Mouse (Mus musculus) MEL (cell line): ENCODE results near the gene Upb1. TPM values are rescaled to one million over a fixed set of nuclear protein-coding genes. Genes with fewer than 3 reads are reported as not detected.

Source experiments
- DNase-seq: peaks from one replicate; pipeline ENCODE4 v3.0.0; 2011; ENCODE audit warnings: low read depth, low spot score
- H3K27ac ChIP-seq: 2 replicates; pipeline ENCODE4 v1.5.1; 2012; ENCODE audit warnings: low read depth, mild to moderate bottlenecking, control low read depth, low read length, moderate library complexity; ENCODE audit not compliant: control insufficient read depth
- H3K27me3 ChIP-seq, 2 experiments: fragments of 150-350 bp in 1 of 2; sonication (generic) in 1 of 2; 2 replicates each; pipeline ENCODE4 v1.6.1; 2012; ENCODE audit warnings: low read length in 2 of 2, mild to moderate bottlenecking in 2 of 2, improper control_type of control experiment in 1 of 2, moderate library complexity in 1 of 2; ENCODE audit not compliant: insufficient read depth in 2 of 2, control insufficient read depth in 1 of 2
- H3K36me3 ChIP-seq, 2 experiments: 2 replicates each; pipeline ENCODE4 v1.6.1; 2012 to 2014; ENCODE audit warnings: low read length in 2 of 2, improper control_type of control experiment in 1 of 2, inconsistent platforms in 1 of 2, mild to moderate bottlenecking in 1 of 2; ENCODE audit not compliant: insufficient read depth in 2 of 2, control insufficient read depth in 1 of 2
- H3K4me1 ChIP-seq, 2 experiments: fragments of 150-350 bp in 1 of 2; sonication (generic) in 1 of 2; 2 replicates each; pipeline ENCODE4 v1.6.1; 2012; ENCODE audit warnings: low read length in 2 of 2, improper control_type of control experiment in 1 of 2, mild to moderate bottlenecking in 1 of 2; ENCODE audit not compliant: insufficient read depth in 2 of 2, control insufficient read depth in 1 of 2
- H3K4me3 ChIP-seq, 2 experiments: fragments of 150-350 bp in 1 of 2; sonication (generic) in 1 of 2; 2 replicates each; pipeline ENCODE4 v1.5.1; 2012; ENCODE audit warnings: low read depth in 2 of 2, low read length in 2 of 2, mild to moderate bottlenecking in 2 of 2, moderate library complexity in 2 of 2, control low read depth in 1 of 2, improper control_type of control experiment in 1 of 2; ENCODE audit not compliant: control insufficient read depth in 1 of 2, insufficient read depth in 1 of 2
- H3K79me2 ChIP-seq: 2 replicates; pipeline ENCODE4 v1.6.1; 2012; ENCODE audit warnings: mild to moderate bottlenecking, low read length, moderate library complexity; ENCODE audit not compliant: control insufficient read depth, poor library complexity, insufficient read depth
- H3K9ac ChIP-seq: 2 replicates; pipeline ENCODE4 v1.6.1; 2012; ENCODE audit warnings: low read depth, mild to moderate bottlenecking, control low read depth, low read length, moderate library complexity; ENCODE audit not compliant: control insufficient read depth, poor library complexity, severe bottlenecking
- H3K9me3 ChIP-seq: fragments of 150-350 bp; sonication (generic); replicated peaks from 2 replicates; pipeline ENCODE4 v1.6.1; 2012; ENCODE audit warnings: mild to moderate bottlenecking, low read length, improper control_type of control experiment, moderate library complexity; ENCODE audit not compliant: insufficient read depth
- CHD2 ChIP-seq: IDR thresholded peaks from 2 replicates; pipeline ENCODE4 v1.6.1; 2011; ENCODE audit warnings: low read length, improper control_type of control experiment
- EP300 ChIP-seq, 2 experiments: IDR thresholded peaks; 2 replicates each; pipeline ENCODE4 v1.6.1; 2011; ENCODE audit warnings: improper control_type of control experiment in 2 of 2, low read length in 2 of 2, low read depth in 1 of 2, mild to moderate bottlenecking in 1 of 2
- ETS1 ChIP-seq: IDR thresholded peaks from 2 replicates; pipeline ENCODE4 v1.6.1; 2012; ENCODE audit warnings: low read depth, mild to moderate bottlenecking, inconsistent platforms, low read length, improper control_type of control experiment, moderate library complexity
- GATA1 ChIP-seq: IDR thresholded peaks from 2 replicates; pipeline ENCODE4 v1.6.1; 2011; ENCODE audit warnings: low read depth, low read length, improper control_type of control experiment
- JUND ChIP-seq: IDR thresholded peaks from 2 replicates; pipeline ENCODE4 v1.6.1; 2011; ENCODE audit warnings: low read depth, mild to moderate bottlenecking, improper control_type of control experiment, low read length
- MAFK ChIP-seq: IDR thresholded peaks from 2 replicates; pipeline ENCODE4 v1.6.1; 2011; ENCODE audit warnings: low read depth, mild to moderate bottlenecking, low read length, improper control_type of control experiment, borderline replicate concordance
- MAX ChIP-seq: IDR thresholded peaks from 2 replicates; pipeline ENCODE4 v1.6.1; 2011; ENCODE audit warnings: low read length, improper control_type of control experiment
- MAZ ChIP-seq: IDR thresholded peaks from 2 replicates; pipeline ENCODE4 v1.6.1; 2012; ENCODE audit warnings: low read depth, mild to moderate bottlenecking, inconsistent platforms, low read length, improper control_type of control experiment
- MXI1 ChIP-seq: IDR thresholded peaks from 2 replicates; pipeline ENCODE4 v1.6.1; 2011; ENCODE audit warnings: mild to moderate bottlenecking, low read depth, low read length, improper control_type of control experiment
- MYC ChIP-seq: IDR thresholded peaks from 2 replicates; pipeline ENCODE4 v1.6.1; 2011; ENCODE audit warnings: low read depth, mild to moderate bottlenecking, low read length, improper control_type of control experiment, moderate library complexity
- NELFE ChIP-seq: IDR thresholded peaks from 2 replicates; pipeline ENCODE4 v1.6.1; 2011; ENCODE audit warnings: low read depth, low read length, improper control_type of control experiment
- POLR2A ChIP-seq, 2 experiments: IDR thresholded peaks; 2 replicates each; pipeline ENCODE4 v1.6.1; 2011 to 2012; ENCODE audit warnings: low read length in 2 of 2, mild to moderate bottlenecking in 2 of 2, control low read depth in 1 of 2, improper control_type of control experiment in 1 of 2, low read depth in 1 of 2, moderate library complexity in 1 of 2; ENCODE audit not compliant: control insufficient read depth in 1 of 2, insufficient read depth in 1 of 2, poor library complexity in 1 of 2
- POLR2AphosphoS2 ChIP-seq: IDR thresholded peaks from 2 replicates; pipeline ENCODE4 v1.6.1; 2011; ENCODE audit warnings: low read length, improper control_type of control experiment
- RCOR1 ChIP-seq: IDR thresholded peaks from 2 replicates; pipeline ENCODE4 v1.6.1; 2012; ENCODE audit warnings: low read depth, mild to moderate bottlenecking, inconsistent platforms, low read length, improper control_type of control experiment
- SIN3A ChIP-seq: IDR thresholded peaks from 2 replicates; pipeline ENCODE4 v1.6.1; 2012; ENCODE audit warnings: low read length, improper control_type of control experiment, inconsistent platforms
- TAL1 ChIP-seq: IDR thresholded peaks from 2 replicates; pipeline ENCODE4 v1.6.1; 2012; ENCODE audit warnings: mild to moderate bottlenecking, inconsistent platforms, low read length, moderate library complexity, mixed read lengths
- TBP ChIP-seq: IDR thresholded peaks from 2 replicates; pipeline ENCODE4 v1.8.0; 2011; ENCODE audit warnings: low read depth, low read length, improper control_type of control experiment
- TCF12 ChIP-seq: IDR thresholded peaks from 2 replicates; pipeline ENCODE4 v1.6.1; 2014; ENCODE audit warnings: low read depth, mild to moderate bottlenecking, inconsistent platforms, low read length, improper control_type of control experiment, moderate library complexity
- ZC3H11A ChIP-seq: IDR thresholded peaks from 2 replicates; pipeline ENCODE4 v1.6.1; 2012; ENCODE audit warnings: low read depth, mild to moderate bottlenecking, inconsistent platforms, low read length, improper control_type of control experiment
- ZKSCAN1 ChIP-seq: IDR thresholded peaks from 2 replicates; pipeline ENCODE4 v1.6.1; 2012; ENCODE audit warnings: low read depth, mild to moderate bottlenecking, inconsistent platforms, low read length, improper control_type of control experiment, moderate library complexity
- polyA plus RNA-seq, 2 experiments: library from polyadenylated mRNA; stranded (reverse) in 1 of 2; unstranded in 1 of 2; fragments of >175 nt in 1 of 2; fragments of >200 nt in 1 of 2; gene quantifications; 2 replicates each; pipeline versions ENCODE4 v1.2.1 to v1.2.4; 2012; ENCODE audit warnings: low replicate concordance in 2 of 2, low read depth in 1 of 2; ENCODE audit not compliant: insufficient read length in 2 of 2, insufficient read depth in 1 of 2, missing spikeins in 1 of 2
- total RNA-seq: library from RNA; depleted of rRNA; stranded (reverse); fragments of 300-350 nt; gene quantifications from 2 replicates; pipeline ENCODE4 v1.2.3, GENCODE M21; 2012; rRNA removed

Upb1 gene
- total and polyA plus RNA-seq, 3 experiments = 0.03 TPM; not detected in 2

- H3K79me2 ChIP-seq = no peaks in the 10 kb centered on the region
- TF ChIP-seq MXI1 (peak; percentile 31; the same call in 1 of the 2 replicates), RCOR1 (peak; percentile 67; the same call in 1 of the 2 replicates), SIN3A (peak; percentile 37; the same call in 1 of the 2 replicates), GATA1 (peak; percentile 66), ETS1 (0 out of 2 replicates have a peak, but pooled peaks have one; percentile 34), TCF12 (peak; percentile 30; the same call in 1 of the 2 replicates), NELFE (0 out of 2 replicates have a peak, but pooled peaks have one; percentile 15), MYC (no peak), MAZ (no peak), MAX (0 out of 2 replicates have a peak, but pooled peaks have one; percentile 24), EP300 (IDR thresholded peaks at IDR 0.05; ENCODE audit: low read depth in 1 of 2, low read length in 2 of 2) (peak; percentile 58 to 60; a peak in 3 of 4 replicates), ZKSCAN1 (no peak)
- H3K9me3 ChIP-seq = no peaks in the 10 kb centered on the region
- peak; percentile 66 for DNase-seq
- no peak overlapping the region for H3K9ac ChIP-seq
- no peak overlapping the region for H3K4me3 ChIP-seq
- peaks cover 0 to 11% of the 10 kb centered on the region in 2 experiments; a peak in 2 of 4 replicates for H3K36me3 ChIP-seq
- H3K27me3 ChIP-seq = no peaks in the 10 kb centered on the region
- peaks cover 2 to 7% of the 10 kb centered on the region in 2 experiments for H3K4me1 ChIP-seq
- H3K27ac ChIP-seq = no peak overlapping the region
Observed at GRCm38 (mm10) chr10:75489522-75489921, 88.6 kb downstream of the Upb1 start.

GRCm38 (mm10) chr10:75490731-75491130 lies 89.8 kb downstream of the Upb1 start:
- peak; percentile 20 for DNase-seq
- Histone ChIP-seq H3K27me3 (no peaks in the 10 kb centered on the region), H3K36me3 (peaks cover 0 to 11% of the 10 kb centered on the region in 2 experiments; a peak in 2 of 4 replicates), H3K9me3 (no peaks in the 10 kb centered on the region), H3K79me2 (no peaks in the 10 kb centered on the region), H3K4me3 (no peak overlapping the region), H3K4me1 (peaks cover 2 to 7% of the 10 kb centered on the region in 2 experiments), H3K27ac (no peak overlapping the region), H3K9ac (no peak overlapping the region)
- TF ChIP-seq JUND (no peak), MXI1 (no peak), RCOR1 (no peak), MAX (no peak), TCF12 (no peak), TBP (no peak), ZKSCAN1 (no peak), TAL1 (no peak), POLR2A (IDR thresholded peaks at IDR 0.05; ENCODE audit: control insufficient read depth in 1 of 2, insufficient read depth in 1 of 2, low read depth in 1 of 2, low read length in 2 of 2, poor library complexity in 1 of 2) (no peak), EP300 (IDR thresholded peaks at IDR 0.05; ENCODE audit: low read depth in 1 of 2, low read length in 2 of 2) (no peak), ZC3H11A (no peak), MAFK (no peak), POLR2AphosphoS2 (no peak), SIN3A (no peak), CHD2 (no peak), MYC (no peak)

Other genes with a start within 250 kb of the Upb1 start
- 12.3 and 13.6 TPM in 2 replicates for gene Specc1l, start 189.0 kb upstream of the Upb1 start, total RNA-seq
- gene Specc1l, start 189.0 kb upstream of the Upb1 start, polyA plus RNA-seq = 10 to 100 TPM; 15.1 to 30.6 TPM
- gene Adora2a, start 84.2 kb upstream of the Upb1 start, total RNA-seq = not detected in 2 replicates
- under 1 TPM in 1 of 2 experiments, not detected in 1; 0.04 TPM for gene Adora2a, start 84.2 kb upstream of the Upb1 start, polyA plus RNA-seq
- gene Snrpd3, start 116.4 kb downstream of the Upb1 start, total RNA-seq = 155 TPM in 2 replicates
- gene Snrpd3, start 116.4 kb downstream of the Upb1 start, polyA plus RNA-seq = 100 to 1,000 TPM in 1 of 2 experiments, not detected in 1; 643 TPM
- 17.7 and 18.7 TPM in 2 replicates for gene Gucd1, start 116.9 kb downstream of the Upb1 start, total RNA-seq
- 10 to 100 TPM in 1 of 2 experiments, not detected in 1; 30.7 TPM for gene Gucd1, start 116.9 kb downstream of the Upb1 start, polyA plus RNA-seq
- gene Lrrc75b, start 159.2 kb downstream of the Upb1 start, total RNA-seq = not detected in 2 replicates
- gene Lrrc75b, start 159.2 kb downstream of the Upb1 start, polyA plus RNA-seq = not detected
- 0.46 and 1.4 TPM in 2 replicates for gene Ggt1, start 160.5 kb downstream of the Upb1 start, total RNA-seq
- 1 to 10 TPM in 1 of 2 experiments, not detected in 1; 3.2 TPM for gene Ggt1, start 160.5 kb downstream of the Upb1 start, polyA plus RNA-seq
- gene Ggt5, start 188.2 kb downstream of the Upb1 start, total RNA-seq = 0.03 TPM in 1 of 2 replicates, not detected in the other
- under 1 TPM in 1 of 2 experiments, not detected in 1; 0.11 TPM for gene Ggt5, start 188.2 kb downstream of the Upb1 start, polyA plus RNA-seq
- 0.07 and 0.12 TPM in 2 replicates for gene Susd2, start 242.9 kb downstream of the Upb1 start, total RNA-seq
- under 1 TPM in 1 of 2 experiments, not detected in 1; 0.15 TPM for gene Susd2, start 242.9 kb downstream of the Upb1 start, polyA plus RNA-seq